Mouse (Mus musculus): ENCODE results near the gene Sdccag8.

The Sdccag8 gene

DNA sequence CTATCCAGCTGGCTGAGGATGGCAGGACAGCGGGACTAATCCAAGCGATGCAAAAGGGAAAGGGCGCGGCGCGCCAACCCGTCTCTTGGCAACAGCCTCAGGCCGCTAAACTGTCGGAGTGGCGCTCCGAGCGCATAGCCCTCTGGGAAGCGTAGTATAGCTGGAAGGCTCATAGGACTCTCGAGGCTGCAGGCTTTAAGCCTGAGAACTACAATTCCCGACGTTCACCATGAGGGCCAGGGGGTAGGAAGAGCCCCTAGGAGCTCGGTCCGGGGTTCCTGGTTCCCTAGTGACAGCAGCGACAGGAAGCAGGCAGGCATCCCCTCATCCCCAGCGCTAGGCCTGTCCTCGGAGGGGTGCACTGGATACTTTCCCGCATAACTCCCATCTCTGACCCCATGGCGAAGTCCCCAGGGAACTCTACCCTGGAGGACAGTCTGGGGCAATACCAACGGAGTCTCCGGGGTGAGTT lies at the start of gene Sdccag8:
Gene Sdccag8 (plus strand): TSS at position 70 of the 472 bp plus-strand sequence.
- peak; percentile 94 for DNase-seq (ENCODE audit: low spot score)

DNA sequence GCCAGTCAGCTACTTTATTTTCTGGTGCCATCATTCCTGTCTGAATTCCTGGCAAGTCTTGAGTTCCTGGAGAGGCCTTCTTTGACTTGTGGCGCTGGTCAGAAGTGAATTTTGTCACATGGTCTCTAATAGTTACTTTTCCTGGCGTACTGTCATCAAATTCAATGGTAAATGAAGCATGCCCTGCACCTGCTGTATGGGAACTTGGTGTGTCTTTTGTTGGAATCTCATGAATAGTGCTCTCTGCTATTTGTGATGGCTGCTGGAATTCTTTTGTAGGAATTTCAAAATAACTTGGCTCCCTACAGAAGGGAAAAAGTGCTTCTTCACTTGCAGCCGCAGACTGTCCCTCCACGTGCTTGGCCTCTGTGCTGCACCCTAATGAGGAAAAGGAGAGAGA lies 39.9 kb upstream of the Sdccag8 start:
- DNase-seq (ENCODE audit: low spot score), result no peak

DNA sequence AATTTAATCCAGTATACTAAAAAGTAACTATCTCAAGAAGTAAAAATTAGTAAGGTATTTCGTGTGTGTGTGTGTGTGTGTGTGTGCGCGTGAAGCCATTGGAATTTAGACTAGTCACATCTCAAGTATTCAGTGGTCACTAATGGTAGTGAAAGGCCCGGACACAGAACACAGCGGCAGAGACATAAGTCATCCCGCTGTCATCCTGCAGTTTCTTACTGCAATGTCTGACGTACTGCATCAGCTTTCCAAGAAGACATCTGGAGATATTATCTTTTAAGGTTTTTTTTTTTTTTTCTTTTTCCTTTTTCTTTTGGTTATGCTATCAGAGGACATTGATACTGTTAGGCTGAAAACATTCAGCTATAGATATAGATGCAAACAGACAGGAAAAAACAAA lies 25.1 kb upstream of the Sdccag8 start:
- no peak for DNase-seq (ENCODE audit: low spot score)

DNA sequence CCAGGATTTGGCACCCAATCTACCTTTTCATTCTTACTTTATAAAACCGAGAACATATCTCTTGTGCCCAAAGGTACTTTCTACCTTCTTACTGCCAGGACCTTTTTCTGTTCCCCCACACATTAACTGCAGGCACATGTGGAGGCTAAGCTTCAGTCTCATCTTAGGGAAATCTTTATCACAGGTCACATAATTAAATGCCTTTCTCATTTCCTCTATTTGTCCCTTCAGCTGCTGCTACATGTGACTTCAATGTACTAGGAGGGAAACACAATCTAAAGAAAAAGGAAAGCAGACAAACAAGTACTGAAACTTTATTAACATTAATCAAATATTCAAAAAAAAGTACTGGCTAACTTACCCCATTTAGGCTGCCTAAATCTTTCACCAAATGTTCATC lies 22.3 kb upstream of the Sdccag8 start:
- no peak for DNase-seq (ENCODE audit: low spot score)

DNA sequence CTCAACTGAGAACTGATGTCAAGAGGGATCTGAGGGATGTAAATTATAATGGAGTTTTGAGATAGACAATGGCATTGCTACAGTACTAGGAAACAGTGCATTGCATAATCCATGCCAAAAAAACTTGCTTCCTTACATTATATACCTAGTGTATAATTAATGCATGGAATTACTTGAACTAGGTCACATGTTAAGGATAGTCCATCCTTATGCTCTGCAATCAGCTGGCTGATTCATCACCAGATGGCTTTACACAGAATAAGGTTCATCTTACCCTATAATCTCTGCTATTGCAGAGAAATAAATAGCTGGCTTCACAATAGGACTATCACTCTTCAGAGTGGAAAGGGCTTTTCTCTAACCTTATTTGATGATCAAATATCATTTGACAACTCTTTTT lies 15.8 kb upstream of the Sdccag8 start:
- no peak for DNase-seq (ENCODE audit: low spot score)

DNA sequence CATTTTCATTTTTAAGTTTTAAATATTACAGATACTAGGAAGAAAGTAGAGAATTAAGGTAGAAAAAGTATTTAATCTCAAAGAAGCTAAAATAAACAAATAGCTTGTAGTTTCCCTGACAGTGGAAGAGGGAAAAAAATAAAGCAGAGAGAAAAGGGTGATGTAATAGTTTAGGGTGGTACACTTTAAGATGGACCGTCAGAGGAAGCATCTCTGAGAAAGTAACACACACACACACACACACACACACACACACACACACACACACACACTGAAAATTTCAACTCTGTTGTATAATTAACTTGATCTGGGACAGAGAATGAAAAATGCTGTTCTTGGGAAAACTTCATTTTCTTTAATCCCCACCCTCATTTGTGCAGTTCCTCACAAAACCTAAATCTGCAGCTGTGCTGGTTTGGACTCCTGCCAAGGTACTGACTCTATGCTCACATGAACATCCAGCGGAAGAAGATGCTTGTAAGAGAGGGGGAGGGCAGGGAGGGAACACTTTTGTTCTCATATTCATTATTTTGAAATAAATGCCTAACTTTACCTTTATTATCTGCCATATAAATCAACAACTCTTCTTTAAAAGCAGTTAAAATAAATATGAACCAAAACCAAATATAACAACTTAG lies 13.6 kb upstream of the Sdccag8 start:
- DNase-seq (ENCODE audit: low spot score), result no peak

DNA sequence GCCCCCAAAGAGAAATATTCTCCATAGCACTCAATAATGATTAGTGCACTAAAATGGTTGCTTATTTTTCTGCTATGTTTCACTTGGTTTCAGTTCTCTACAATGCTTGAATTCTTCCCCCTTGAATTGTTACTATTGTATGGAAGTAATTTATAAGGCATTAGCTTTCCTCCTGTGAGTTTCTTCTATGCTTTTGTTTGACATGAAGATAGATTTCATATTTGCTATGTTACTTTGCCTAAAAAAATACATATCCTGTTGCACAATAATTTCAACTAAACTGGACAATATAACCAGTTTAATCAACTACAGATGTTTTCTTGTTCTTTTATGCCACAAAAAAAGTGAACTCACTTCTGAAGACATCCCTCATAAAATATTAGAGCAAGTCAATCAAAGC lies 4.3 kb upstream of the Sdccag8 start:
- no peak for DNase-seq (ENCODE audit: low spot score)

DNA sequence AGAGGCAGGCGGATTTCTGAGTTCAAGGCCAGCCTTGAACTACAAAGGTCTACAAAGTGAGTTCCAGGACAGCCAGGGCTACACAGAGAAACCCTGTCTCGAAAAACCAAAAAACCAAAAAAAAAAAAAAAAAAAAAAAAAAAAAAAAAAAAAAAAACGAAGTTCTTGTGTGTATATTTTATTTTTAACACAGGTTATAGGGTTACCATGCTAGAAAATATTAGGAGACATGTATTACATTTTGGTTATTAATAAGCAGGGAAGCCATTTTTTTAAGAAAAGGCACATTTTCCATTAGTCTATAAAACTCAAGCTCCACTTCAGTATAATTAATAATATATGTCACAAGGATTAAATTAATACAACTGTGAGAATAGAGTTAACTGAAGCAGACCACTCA lies 2.6 kb upstream of the Sdccag8 start:
- DNase-seq (ENCODE audit: low spot score), result no peak

DNA sequence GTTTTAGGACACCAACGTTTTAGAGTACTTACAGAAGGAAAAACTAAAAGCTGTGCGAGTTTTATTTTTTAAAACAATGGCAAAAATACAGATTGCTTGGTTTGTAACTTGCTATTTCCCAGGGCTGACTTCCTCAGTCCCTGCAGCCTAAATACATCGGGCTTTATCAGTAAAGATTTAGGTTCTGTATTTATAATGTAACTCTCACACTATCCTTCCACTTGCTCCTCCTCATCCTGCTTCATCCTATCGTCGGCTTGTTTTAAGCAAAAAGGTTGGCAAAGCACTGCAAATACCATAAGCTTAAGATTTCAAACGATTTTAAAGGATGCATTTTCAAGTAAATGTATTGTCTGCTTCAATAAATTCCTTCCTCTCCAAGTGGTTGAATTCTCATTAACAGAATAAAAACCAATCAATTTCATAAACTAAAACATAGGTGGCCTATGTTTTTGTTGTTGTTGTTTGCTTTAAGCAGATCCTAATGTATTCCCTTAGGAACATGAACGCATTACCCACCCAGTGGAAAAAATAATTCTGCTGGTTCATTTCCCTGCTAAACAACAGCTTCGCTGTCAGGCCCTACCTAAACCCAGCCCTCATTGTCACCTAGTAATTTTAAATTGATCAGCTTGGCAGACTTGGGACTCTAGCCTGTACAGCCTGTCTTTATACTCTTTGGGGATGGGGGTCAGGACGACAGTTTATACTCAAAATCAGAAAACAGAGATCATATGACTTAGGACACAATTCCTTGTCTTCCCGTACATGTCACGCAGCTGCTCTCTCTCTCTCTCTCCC lies 1.8 kb upstream of the Sdccag8 start:
- DNase-seq (ENCODE audit: low spot score), result no peak

DNA sequence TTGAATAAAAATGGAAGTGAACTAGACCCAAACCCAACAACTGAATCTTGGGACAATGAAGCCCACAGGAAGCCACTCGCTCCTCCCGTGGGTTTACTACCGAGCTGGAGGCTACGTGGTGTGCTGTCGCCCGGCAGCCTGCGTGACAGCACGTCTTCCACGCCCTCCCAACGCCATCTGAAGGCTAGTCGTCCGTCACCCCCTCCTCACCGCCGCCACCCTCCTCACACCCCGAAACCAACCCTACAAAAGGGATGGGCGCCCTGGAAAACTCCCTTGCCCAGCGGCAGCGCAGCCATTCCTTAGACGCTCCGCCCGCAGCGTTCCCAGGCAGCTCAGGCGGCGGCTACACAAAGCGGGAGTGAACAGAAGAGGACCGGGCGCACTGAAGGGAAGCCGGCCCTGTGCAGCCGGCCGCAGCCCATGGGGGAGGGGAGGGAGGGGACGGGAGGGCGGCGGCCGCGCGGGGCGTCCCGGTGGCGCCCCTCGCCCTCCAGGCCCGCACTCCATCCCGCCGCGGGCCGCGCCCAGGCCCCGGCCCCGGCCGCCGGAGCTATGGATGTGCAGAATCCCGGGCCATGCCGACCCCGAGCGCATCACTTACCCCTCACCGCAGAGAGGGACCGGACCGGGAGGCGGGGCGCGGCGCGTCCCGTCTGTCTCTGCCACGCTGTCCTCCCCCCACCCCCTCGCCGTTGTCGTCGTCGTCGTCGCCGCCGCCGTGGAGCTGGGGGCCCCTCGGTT lies 996 bp upstream of the Sdccag8 start:
- DNase-seq (ENCODE audit: low spot score), result peak; percentile 45

DNA sequence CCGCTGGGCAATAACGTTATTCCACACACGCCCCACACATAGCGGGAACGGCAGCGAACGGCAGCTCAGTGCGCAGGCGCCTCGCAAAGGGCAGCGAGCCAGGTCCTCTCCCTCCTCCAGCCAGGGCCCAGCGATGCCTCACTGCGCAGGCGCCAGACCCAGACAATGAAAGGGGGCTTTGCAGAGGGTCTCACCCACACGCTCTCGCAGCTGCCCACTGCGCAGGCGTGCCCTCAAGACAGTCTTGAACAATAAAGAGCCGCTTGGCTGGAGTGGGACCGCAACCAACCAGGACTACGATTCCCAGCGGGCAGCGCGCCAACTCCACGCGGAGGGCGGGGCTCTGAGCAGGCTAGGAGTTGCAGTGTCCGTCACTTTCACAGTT lies 432 bp upstream of the Sdccag8 start, which contains the start of gene Cep170:
Gene Cep170 (minus strand): TSS at position 32 of the 385 bp plus-strand sequence.
- DNase-seq (ENCODE audit: low spot score), result peak; percentile 90

DNA sequence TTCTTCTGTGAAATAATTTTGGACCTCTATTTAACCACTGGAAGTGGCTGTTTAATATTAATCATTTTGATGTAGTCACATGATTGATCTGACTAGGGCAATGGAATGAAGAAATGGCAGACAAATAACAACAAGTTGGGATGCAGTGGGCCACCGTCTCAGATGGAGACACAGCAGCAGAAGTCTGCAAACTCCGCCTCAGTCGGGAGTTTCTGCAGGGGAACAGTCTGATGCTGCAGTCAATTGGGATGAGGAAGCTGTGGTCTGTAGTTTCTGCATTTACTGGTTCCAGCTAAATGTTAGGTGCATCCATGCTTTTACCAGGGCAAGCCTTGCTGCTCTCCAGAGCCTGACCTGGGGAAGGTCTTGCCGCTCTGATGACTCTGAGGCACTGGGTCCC lies 2.3 kb downstream of the Sdccag8 start:
- no peak for DNase-seq (ENCODE audit: low spot score)

DNA sequence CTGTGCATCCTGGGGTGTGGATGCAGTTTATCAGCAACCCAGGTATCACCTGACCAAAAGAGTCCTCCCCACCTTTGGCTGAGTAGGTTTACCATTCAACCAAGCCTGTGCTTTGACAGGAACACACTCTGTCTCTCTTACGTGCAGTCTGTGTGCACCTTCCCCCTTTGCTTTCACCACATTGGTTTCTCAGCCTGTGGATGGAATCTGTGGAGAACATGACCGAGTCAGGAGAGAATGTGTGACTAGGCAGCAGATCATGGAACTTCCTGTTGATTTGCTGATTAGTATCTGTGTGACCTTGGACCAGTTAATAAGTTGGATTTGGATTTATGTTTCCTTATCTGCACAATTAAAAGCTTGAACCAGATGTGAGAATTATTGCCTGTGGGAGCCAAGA lies 3.7 kb downstream of the Sdccag8 start:
- DNase-seq (ENCODE audit: low spot score), result no peak

DNA sequence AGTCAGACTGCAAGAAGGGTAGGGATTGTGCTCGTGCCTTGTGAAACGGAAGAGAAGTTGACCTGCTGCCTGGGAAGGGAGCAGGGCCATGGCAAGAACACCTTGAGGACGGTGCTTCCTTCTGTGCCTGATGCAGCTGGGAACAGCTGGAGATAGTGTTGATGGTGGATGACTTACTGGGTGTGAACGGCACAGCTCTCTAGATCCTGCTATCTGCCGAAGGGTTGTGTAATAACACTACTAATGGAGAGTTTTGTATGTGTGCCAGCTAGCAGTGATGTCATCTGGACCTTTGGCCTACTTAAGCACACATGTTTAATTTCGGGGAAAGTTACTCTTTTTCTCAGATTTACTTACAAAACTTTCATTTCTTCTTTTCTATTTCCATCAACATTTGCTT lies 4.3 kb downstream of the Sdccag8 start:
- peak; percentile 34 for DNase-seq (ENCODE audit: low spot score)

DNA sequence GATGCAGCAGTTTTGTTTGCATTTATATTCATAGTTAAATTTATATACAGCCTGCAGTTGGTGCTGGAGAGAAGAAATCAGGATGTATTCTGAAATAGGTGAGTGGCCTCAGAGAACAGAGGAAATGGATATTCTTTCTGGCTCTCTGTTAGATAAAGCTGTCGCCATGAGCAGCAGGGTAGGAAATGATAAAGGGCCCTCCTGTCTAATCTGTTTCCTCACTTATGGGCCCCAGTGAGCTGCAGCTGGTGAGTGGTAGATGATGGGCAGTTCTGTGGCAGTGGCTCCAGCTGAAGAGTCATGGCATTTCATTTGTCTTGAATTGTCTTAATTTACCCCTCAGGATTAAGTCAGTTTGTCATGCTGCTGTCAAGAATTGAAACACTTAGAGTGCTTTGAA lies 7.5 kb downstream of the Sdccag8 start:
- no peak for DNase-seq (ENCODE audit: low spot score)

DNA sequence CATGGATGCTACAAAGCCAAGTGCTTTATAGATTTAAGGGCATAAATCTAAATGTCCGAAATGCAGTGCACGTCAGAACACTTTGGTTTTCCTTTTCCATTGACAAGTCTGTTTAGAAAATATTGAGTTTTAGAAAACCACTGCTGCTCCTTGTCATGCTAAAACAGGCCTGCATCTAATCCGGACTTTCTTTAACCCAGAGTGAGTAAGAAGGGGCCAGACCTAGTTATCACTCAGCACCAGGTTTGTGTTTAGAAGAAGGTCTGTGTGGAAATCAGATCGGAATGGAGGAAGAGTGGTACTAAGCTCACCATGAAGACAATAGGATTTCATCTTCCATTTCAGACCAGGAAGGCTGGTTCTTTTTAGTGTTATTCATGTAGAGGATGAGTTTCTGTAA lies 8.5 kb downstream of the Sdccag8 start:
- DNase-seq (ENCODE audit: low spot score), result no peak

DNA sequence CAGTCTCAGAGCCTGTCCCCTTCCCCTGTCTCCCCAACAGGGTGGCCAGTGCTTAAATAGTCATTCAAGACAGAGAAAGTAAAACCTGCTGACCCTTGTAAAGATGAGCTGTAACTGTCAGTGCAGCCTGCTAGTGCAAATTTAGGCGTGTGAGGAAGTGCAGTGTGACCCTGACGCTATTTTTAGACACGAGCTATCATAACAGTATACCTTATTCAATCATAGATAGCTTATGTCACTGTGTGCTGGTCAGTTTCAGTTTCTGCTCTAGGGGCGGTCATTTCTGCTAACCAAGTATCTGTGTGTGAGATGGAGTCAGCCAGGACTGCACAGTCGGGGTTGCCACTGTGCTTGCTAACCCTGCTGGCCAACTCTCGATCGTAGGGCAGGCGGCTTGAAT lies 9.4 kb downstream of the Sdccag8 start:
- no peak for DNase-seq (ENCODE audit: low spot score)

DNA sequence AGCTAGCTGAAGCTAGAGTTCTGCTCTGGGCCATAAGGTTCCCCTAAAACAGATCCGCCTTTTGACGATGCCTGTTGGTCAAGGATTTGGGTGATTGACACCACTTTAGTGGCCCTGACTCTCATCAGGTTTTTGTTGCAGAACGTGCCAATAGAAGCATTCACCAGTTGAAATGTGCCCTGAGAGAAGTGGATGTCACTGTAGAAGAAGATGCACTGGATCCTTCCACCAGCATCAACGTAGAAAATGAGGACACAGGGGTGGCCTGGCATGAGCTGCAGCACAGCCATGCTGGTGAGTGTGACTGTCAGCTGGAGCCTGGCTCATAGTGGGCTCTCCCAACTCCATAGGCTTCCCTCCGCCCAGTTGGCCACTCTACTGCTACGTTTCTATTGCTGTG lies 10.2 kb downstream of the Sdccag8 start:
- no peak for DNase-seq (ENCODE audit: low spot score)

DNA sequence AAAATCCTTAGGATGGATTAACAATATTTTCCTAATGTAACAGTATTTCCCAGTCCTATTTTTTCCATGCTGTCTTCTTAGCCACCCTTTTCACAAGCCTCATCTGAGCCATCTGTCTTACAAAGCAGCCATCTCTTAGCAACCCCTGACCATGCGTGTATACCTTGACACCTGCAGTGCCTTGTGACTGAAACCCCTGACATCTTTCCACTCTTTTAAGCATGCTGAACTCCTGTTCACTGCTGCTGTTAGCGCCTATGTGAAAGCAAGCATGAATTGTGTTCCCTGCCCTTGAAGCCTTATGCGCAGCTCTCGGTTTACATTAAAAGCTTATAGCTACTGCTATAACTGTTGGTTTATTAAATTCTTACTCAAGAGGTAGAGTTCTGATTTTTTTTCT lies 10.6 kb downstream of the Sdccag8 start:
- DNase-seq (ENCODE audit: low spot score), result no peak

DNA sequence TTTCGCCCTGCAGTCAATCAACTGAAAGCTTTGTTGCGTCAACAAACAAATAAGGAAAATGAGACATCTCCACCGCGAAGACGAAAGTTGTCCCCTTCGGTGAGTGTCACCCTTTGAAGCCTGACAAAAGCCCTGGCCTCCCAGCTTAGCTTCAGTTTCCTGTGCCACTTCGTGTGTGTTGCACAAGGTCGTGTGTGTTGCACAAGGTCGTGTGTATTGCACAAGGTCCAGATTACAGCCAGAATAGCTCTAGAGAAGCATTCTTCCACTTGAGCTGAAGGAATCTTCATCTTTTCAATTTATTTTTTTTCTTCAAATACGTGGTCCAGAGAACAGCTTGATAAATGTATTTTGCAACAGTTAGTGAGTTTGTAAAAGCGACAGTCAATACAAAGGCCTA lies 11.7 kb downstream of the Sdccag8 start:
- DNase-seq (ENCODE audit: low spot score), result no peak

DNA sequence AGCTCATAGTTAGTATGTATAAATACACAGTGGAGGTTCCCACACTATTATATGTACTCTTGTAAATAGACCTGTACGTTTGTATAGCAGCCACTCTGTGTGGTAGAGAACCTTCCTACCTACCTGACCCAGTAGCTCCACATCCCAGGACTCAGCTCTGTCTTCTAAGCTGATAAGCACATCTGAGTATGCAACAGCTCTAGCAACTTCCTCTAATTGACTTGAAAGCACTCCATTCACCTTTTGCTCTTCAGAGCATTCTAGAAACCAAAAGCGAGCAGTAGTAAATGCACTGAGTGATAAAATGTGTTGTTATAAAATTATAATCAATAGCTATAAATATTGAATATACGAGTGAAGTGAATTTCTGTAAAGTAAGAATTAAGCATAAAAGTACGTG lies 12.5 kb downstream of the Sdccag8 start:
- DNase-seq (ENCODE audit: low spot score), result no peak

DNA sequence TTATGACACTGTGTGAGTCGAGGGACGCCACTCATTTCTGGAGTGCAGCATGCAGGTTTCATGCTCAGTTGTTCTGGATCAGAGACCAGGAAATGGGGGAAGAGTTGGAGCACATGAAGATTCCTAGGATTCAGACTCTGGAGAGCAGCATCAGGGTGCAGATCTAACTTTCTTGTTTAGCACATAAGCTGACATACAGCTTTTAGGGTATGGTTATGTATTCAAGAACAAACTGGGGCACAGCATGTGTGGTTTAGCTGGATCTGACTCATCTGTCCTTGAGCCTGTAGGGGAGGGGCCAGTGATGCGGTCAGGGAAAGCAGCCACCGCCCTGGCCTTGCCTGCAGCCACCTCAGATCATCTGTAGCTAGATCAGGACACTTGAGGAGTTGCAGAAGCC lies 12.9 kb downstream of the Sdccag8 start:
- peak; percentile 76 for DNase-seq (ENCODE audit: low spot score)

DNA sequence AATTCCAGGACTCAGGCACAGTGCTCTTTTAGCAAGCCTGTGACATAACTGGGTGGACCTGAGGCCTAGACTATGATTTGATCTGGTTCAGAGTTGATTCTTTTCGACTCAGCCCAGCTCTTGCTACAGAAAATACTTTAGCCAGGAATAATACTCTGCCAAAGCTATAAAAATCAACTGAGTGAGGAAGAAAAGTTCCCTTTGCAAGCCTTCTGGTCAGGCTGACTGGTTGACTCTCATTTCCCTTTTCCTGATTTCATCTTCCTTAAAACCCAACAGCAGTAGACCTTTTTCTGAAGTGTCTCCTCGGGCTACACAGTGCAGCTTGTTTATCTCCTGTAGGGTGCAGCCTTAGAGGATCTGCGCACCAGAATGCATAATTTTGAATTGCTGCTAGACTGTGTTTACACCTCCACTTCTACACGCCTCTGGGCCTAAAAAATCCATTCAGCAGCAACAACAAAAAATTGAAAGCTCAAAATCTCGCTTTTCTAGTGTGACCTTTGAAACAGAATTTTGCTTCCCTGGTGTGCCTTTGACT lies 13.6 kb downstream of the Sdccag8 start:
- no peak for DNase-seq (ENCODE audit: low spot score)
